Mouse (Mus musculus) small intestine, adult 2 months (tissue): ENCODE data around the gene Stt3b.

Experiments used
- CTCF ChIP-seq: fragments of 200-500 bp; IDR thresholded peaks from 2 replicates; pipeline ENCODE4 v1.5.1; 2012; ENCODE audit warnings: low read depth, mild to moderate bottlenecking, control low read depth, inconsistent platforms, low read length, moderate library complexity, mixed read lengths; ENCODE audit not compliant: insufficient replicate concordance, insufficient read length; ENCODE audit errors: extremely low read depth
- POLR2A ChIP-seq: fragments of 200-500 bp; IDR thresholded peaks from 2 replicates; pipeline ENCODE4 v1.6.1; 2012; ENCODE audit warnings: low read depth, mild to moderate bottlenecking, control low read depth, inconsistent platforms, low read length, moderate library complexity

GRCm38 (mm10) chr9:115229676-115230075 is 80.5 kb downstream of the Stt3b start:
- TF ChIP-seq CTCF, result no peak
- TF ChIP-seq POLR2A, result no peak
